Mouse (Mus musculus) midbrain, embryonic 13.5 days (tissue): ENCODE measurements around the gene Atp13a1. TPM values are rescaled to one million over a fixed set of nuclear protein-coding genes. Genes with fewer than 3 reads are reported as not detected.

Experiments
- polyA plus RNA-seq: library from polyadenylated mRNA; unstranded; fragments of >200 nt; fragmentation: Nextera tagmentation; extraction: Ambion mirVana; gene quantifications from 2 replicates; pipeline ENCODE4 v1.2.1, GENCODE M21; 2015

Atp13a1 gene
- polyA plus RNA-seq, 1 experiment from 2014 or later: 49.0 TPM

Other genes starting within 250 kb of the Atp13a1 start
- gene Zfp868, start 165.6 kb upstream of the Atp13a1 start, polyA plus RNA-seq: 48.6 and 50.8 TPM in 2 replicates
- gene Zfp964, start 136.7 kb upstream of the Atp13a1 start, polyA plus RNA-seq: 2.3 and 2.4 TPM in 2 replicates
- gene Zfp869, start 80.4 kb upstream of the Atp13a1 start, polyA plus RNA-seq: 28.4 and 28.8 TPM in 2 replicates
- 9.2 and 10.2 TPM in 2 replicates for gene Zfp963, start 41.2 kb upstream of the Atp13a1 start, polyA plus RNA-seq
- 0.24 and 1.1 TPM in 2 replicates for gene Gm20422, start 16.3 kb upstream of the Atp13a1 start, polyA plus RNA-seq
- gene Zfp866, start within 50 bp of the Atp13a1 start, polyA plus RNA-seq: 49.1 and 51.7 TPM in 2 replicates
- 31.8 and 37.0 TPM in 2 replicates for gene Gmip, start 17.5 kb downstream of the Atp13a1 start, polyA plus RNA-seq
- gene Lpar2, start 31.3 kb downstream of the Atp13a1 start, polyA plus RNA-seq: 0.58 and 0.64 TPM in 2 replicates
- gene Pbx4, start 41.3 kb downstream of the Atp13a1 start, polyA plus RNA-seq: 59.2 and 65.0 TPM in 2 replicates
- 2.1 TPM in 2 replicates for gene Cilp2, start 96.5 kb downstream of the Atp13a1 start, polyA plus RNA-seq
- gene Tssk6, start 111.0 kb downstream of the Atp13a1 start, polyA plus RNA-seq: 3.7 and 4.1 TPM in 2 replicates
- gene Ndufa13, start 111.4 kb downstream of the Atp13a1 start, polyA plus RNA-seq: 174 and 181 TPM in 2 replicates
- gene Yjefn3, start 111.5 kb downstream of the Atp13a1 start, polyA plus RNA-seq: 9.1 and 10.8 TPM in 2 replicates
- gene Gatad2a, start 205.2 kb downstream of the Atp13a1 start, polyA plus RNA-seq: 26.0 and 27.7 TPM in 2 replicates